Mouse (Mus musculus): ENCODE results near the gene 2210010C04Rik. TPM values are rescaled to one million over a fixed set of nuclear protein-coding genes. Genes with fewer than 3 reads are reported as not detected.
"Not testable (repeated sequence)": the region's sequence is repeated elsewhere in the genome, so short reads cannot be mapped to it uniquely, and the experiment has no call there.

The 2210010C04Rik gene
- total RNA-seq, 2 experiments from 2014 or later: not detected

GRCm38 (mm10) chr6:41018629-41019028 is 16.7 kb downstream of the 2210010C04Rik start:
- DNase-seq: no peak

DNA sequence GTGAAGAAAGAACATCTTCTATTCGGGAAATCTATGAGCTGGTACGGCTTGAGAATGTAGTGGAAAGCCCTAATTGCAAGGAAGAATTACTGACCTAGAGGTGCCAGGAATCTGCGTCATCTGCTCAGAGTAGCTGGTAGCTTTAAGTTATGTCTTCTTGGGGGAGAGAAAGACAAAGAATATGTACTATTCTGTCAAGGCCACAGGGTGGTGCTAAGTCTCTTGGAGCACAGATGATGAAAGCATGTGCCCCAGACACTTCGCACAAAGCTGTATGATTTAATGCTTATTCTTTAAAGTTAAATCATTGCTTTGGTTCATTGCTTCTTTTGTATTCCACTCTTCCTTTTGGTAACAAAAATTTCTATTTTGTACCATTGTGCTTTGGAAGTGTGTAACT is 20.2 kb downstream of the 2210010C04Rik start:
- DNase-seq: no peak

- not testable (repeated sequence) for DNase-seq
Observed at GRCm38 (mm10) chr6:40999379-40999778, 35.9 kb downstream of the 2210010C04Rik start, which contains the start of gene Gm2663. TSS of gene Gm2663 (minus strand) at chr6:40999479.

Other genes starting within 250 kb of the 2210010C04Rik start
- not detected for gene Moxd2, start 148.0 kb downstream of the 2210010C04Rik start, total RNA-seq (2021)
- not detected for gene Prss58, start 135.1 kb downstream of the 2210010C04Rik start, total RNA-seq (2021)
- gene 1700074P13Rik, start 95.0 kb downstream of the 2210010C04Rik start, total RNA-seq (2021): not detected
- not detected for gene Gm4744, start 83.6 kb downstream of the 2210010C04Rik start, total RNA-seq (2021)
- not detected for gene 1810009J06Rik, start 70.8 kb downstream of the 2210010C04Rik start, total RNA-seq (2021)
- gene Gm2663, start 36.0 kb downstream of the 2210010C04Rik start, total RNA-seq (2021): not detected

Measured in layer of hippocampus, postnatal 36 days (tissue).